Mouse (Mus musculus): ENCODE measurements around the gene Pde3a. TPM values are rescaled to one million over a fixed set of nuclear protein-coding genes. Genes with fewer than 3 reads are reported as not detected.

Gene Pde3a
- total and polyA plus RNA-seq, 2 experiments from 2014 or later: 2.0 to 12.1 TPM

DNA sequence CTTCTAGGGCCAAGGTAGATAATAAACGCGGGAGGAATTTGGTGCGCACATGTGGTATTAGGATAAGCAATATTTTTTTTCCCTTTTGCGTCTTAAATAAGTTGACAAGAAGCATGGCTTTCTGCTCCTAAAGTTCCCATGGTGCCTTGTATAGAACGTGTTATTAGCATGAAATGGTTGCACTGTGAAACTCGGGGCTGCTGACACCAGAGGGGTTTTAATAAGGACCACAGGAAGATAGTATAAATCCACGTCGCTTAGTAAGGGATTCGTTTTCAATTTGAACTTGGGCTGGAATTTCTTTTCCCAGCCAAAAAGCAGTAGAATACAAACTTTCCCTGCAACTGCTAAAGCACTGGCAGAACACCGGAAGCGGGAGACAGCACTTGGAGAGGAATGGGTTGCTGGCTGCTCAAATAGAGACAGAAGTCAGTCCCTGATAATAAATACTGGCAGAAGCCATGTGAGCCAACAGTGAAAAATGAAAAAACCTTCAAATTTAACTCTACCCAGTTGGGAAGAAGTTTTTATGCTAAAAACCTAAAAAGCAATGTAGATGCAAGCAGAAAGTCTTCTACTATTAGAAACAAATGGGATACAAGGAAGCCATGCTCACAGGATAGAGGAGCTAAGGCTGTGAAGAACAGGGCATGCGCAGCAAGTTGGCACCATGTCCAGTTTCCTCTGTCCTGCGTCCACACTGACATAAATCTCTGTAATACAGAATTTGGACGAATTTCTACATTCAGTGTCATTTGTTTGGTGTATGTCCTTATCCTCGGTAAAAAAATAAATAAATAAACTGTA lies 22.0 kb upstream of the Pde3a start:
- no peak overlapping the region for H3K4me3 ChIP-seq (ENCODE audit: low read depth, low read length)
- ATAC-seq (ENCODE audit: low FRiP score) (no peak), DNase-seq (ENCODE audit: low spot score) (no peak)
- no peaks in the 10 kb centered on the region for H3K9me3 ChIP-seq (ENCODE audit: low read length)
- no peaks in the 10 kb centered on the region for H3K27me3 ChIP-seq (ENCODE audit: insufficient read depth, low read length)
- H3K36me3 ChIP-seq (ENCODE audit: insufficient read depth, low read length): no peaks in the 10 kb centered on the region
- 78% methylated on average over 15 of the region's 15 CpGs for WGBS
- no peak overlapping the region for H3K4me2 ChIP-seq (ENCODE audit: low read depth, low read length, poor library complexity, severe bottlenecking)
- no peaks in the 10 kb centered on the region for H3K4me1 ChIP-seq (ENCODE audit: insufficient read depth, low read length)
- no peak for TF ChIP-seq CTCF (IDR thresholded peaks at IDR 0.05)
- no peak overlapping the region for H3K9ac ChIP-seq (replicated peaks; ENCODE audit: low read length, poor library complexity, severe bottlenecking)
- no peak overlapping the region for H3K27ac ChIP-seq (ENCODE audit: low read depth, low read length)

DNA sequence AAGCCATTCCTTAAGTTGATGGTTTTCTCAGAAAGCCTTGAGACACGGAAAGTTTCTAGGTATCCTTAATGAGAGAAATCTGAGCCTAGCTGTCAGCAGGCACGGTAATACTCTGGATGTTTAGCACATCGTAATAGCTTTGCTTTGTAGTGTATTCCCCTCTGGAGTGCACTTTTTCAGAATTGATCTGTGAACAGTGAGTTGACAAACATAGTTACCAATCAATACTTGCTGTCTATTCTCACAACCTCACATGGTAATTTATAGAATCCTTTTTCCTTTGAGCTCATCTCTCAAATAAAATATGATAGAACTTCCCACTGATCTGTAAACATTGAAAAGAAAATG lies 21.4 kb upstream of the Pde3a start:
- Histone ChIP-seq H3K27ac (ENCODE audit: low read depth, low read length) (no peak overlapping the region), H3K27me3 (ENCODE audit: insufficient read depth, low read length) (no peaks in the 10 kb centered on the region), H3K9ac (replicated peaks; ENCODE audit: low read length, poor library complexity, severe bottlenecking) (no peak overlapping the region), H3K9me3 (ENCODE audit: low read length) (no peaks in the 10 kb centered on the region), H3K4me2 (ENCODE audit: low read depth, low read length, poor library complexity, severe bottlenecking) (no peak overlapping the region), H3K4me3 (ENCODE audit: low read depth, low read length) (no peak overlapping the region), H3K4me1 (ENCODE audit: insufficient read depth, low read length) (no peaks in the 10 kb centered on the region), H3K36me3 (ENCODE audit: insufficient read depth, low read length) (no peaks in the 10 kb centered on the region)
- no peak for ATAC-seq (ENCODE audit: low FRiP score)
- TF ChIP-seq CTCF (IDR thresholded peaks at IDR 0.05): no peak
- WGBS: 55% methylated on average over 3 of the region's 3 CpGs
- no peak for DNase-seq (ENCODE audit: low spot score)

DNA sequence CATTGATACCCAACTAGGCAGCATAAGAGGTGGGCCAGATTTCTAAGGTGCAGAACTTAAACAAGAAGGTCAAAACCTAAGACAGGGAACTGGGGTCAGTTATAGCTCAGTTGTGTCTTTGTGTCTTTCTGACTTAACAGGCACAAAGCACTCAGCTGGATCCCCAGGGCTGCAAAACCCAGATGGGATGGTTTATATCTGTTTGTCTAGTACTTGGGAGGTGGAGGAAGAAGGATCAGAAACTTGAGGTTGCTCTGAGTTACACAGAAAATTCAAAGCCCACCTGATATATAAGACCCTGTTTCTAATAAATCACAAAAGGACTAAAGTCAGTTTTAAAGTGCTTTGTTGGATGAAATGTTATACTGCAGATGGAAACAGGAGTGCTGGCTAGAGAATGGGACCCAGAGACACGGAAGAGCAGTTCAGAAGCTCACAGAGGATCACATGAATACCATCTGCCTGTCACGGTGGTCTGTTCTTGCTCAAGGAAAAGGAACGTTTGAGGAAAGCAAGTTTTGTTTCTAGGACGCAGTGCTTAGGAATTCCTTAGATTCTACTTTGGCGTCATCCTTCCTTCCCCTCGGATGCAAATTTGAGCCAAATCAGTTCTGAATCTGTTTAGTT lies 16.2 kb upstream of the Pde3a start:
- no peak overlapping the region for H3K4me3 ChIP-seq (ENCODE audit: low read depth, low read length)
- 46% methylated on average over 6 of the region's 6 CpGs for WGBS

DNA sequence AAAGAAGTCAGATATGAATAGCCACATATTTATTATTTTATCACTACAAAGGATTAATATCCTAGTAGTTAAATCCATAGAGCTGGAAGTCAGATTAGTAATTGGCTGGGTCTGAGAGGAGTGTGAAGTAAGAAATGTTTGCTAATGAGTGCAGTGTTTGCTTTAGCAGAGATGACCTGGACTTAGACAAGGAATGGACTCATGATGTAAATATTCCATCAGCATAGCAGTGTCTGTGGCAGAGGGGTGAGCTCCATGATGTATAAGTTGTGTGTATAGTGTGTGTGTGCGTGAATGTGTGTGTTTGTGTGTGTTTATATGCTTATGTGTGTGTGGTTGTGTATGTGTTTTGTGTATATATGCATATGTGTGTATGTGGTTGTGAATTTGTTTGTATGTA lies 7.3 kb upstream of the Pde3a start:
- no peak for DNase-seq (ENCODE audit: low spot score)
- H3K27ac ChIP-seq (ENCODE audit: low read depth, low read length): no peak overlapping the region
- H3K4me1 ChIP-seq (ENCODE audit: insufficient read depth, low read length): no peaks in the 10 kb centered on the region
- H3K27me3 ChIP-seq (ENCODE audit: insufficient read depth, low read length): no peaks in the 10 kb centered on the region
- no peak for ATAC-seq (ENCODE audit: low FRiP score)
- no peak overlapping the region for H3K4me3 ChIP-seq (ENCODE audit: low read depth, low read length)
- no peak overlapping the region for H3K4me2 ChIP-seq (ENCODE audit: low read depth, low read length, poor library complexity, severe bottlenecking)
- 89% methylated on average over 1 of the region's 1 CpGs for WGBS
- no peaks in the 10 kb centered on the region for H3K36me3 ChIP-seq (ENCODE audit: insufficient read depth, low read length)
- no peak overlapping the region for H3K9ac ChIP-seq (replicated peaks; ENCODE audit: low read length, poor library complexity, severe bottlenecking)
- no peak for TF ChIP-seq CTCF (IDR thresholded peaks at IDR 0.05)
- H3K9me3 ChIP-seq (ENCODE audit: low read length): no peaks in the 10 kb centered on the region

More for the DNA sequence above, 16.2 kb upstream of the Pde3a start:
- no peaks in the 10 kb centered on the region for H3K9me3 ChIP-seq (ENCODE audit: low read length)
- H3K4me1 ChIP-seq (ENCODE audit: insufficient read depth, low read length): no peaks in the 10 kb centered on the region
- DNase-seq (ENCODE audit: low spot score): no peak
- H3K27me3 ChIP-seq (ENCODE audit: insufficient read depth, low read length): no peaks in the 10 kb centered on the region
- no peak for ATAC-seq (ENCODE audit: low FRiP score)
- no peak for TF ChIP-seq CTCF (IDR thresholded peaks at IDR 0.05)
- no peak overlapping the region for H3K4me2 ChIP-seq (ENCODE audit: low read depth, low read length, poor library complexity, severe bottlenecking)
- H3K27ac ChIP-seq (ENCODE audit: low read depth, low read length): no peak overlapping the region
- H3K36me3 ChIP-seq (ENCODE audit: insufficient read depth, low read length): no peaks in the 10 kb centered on the region
- no peak overlapping the region for H3K9ac ChIP-seq (replicated peaks; ENCODE audit: low read length, poor library complexity, severe bottlenecking)

DNA sequence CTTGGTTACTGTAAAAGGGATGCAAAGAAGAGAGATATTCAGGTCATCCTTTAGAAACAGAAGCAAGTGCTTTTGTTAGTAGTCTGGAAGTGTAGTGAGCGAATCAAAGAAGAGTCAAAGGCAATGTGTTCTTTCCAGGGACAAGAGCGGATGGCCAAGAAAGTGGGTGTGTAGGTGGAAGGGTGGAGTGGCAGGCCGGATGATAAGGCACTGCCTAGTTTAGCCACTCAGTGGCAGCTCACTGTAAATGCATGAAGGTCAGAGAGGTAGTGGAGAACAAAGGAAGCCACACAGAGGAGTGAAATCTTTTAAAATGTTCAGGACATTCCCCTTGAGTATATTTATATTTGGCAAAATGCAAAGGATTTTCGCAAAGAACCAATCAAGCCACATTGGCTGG lies 4.0 kb upstream of the Pde3a start:
- Histone ChIP-seq H3K9ac (replicated peaks; ENCODE audit: low read length, poor library complexity, severe bottlenecking) (no peak overlapping the region), H3K27ac (ENCODE audit: low read depth, low read length) (no peak overlapping the region), H3K4me1 (ENCODE audit: insufficient read depth, low read length) (no peaks in the 10 kb centered on the region), H3K27me3 (ENCODE audit: insufficient read depth, low read length) (no peaks in the 10 kb centered on the region), H3K9me3 (ENCODE audit: low read length) (no peaks in the 10 kb centered on the region), H3K4me2 (ENCODE audit: low read depth, low read length, poor library complexity, severe bottlenecking) (no peak overlapping the region), H3K4me3 (ENCODE audit: low read depth, low read length) (no peak overlapping the region), H3K36me3 (ENCODE audit: insufficient read depth, low read length) (no peaks in the 10 kb centered on the region)
- DNase-seq (ENCODE audit: low spot score): no peak
- no peak for ATAC-seq (ENCODE audit: low FRiP score)
- no peak for TF ChIP-seq CTCF (IDR thresholded peaks at IDR 0.05)
- WGBS: 89% methylated on average over 4 of the region's 4 CpGs

DNA sequence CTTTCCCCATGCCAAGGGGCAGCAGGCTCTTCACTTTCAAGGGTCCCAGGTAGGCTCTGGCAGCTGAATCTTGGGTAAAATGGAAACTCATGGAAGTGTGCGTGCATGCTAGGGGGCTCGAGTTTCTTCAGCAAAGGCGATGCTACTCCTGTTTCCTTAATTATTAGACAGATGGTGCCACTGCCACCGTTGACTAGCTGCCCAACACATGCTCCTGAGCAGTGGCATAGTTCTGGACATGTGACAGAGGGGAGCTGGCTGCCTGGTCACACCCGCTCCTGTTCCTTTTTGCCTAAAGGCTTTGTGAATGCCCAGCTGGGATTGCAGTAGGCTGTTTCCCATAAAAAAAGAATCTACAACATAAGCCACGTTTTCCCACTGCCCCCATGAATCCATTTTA lies 2.7 kb upstream of the Pde3a start:
- H3K4me3 ChIP-seq (ENCODE audit: low read depth, low read length): no peak overlapping the region
- WGBS: 79% methylated on average over 6 of the region's 6 CpGs
- TF ChIP-seq CTCF (IDR thresholded peaks at IDR 0.05): no peak
- H3K4me1 ChIP-seq (ENCODE audit: insufficient read depth, low read length): no peaks in the 10 kb centered on the region
- H3K9ac ChIP-seq (replicated peaks; ENCODE audit: low read length, poor library complexity, severe bottlenecking): no peak overlapping the region
- no peaks in the 10 kb centered on the region for H3K9me3 ChIP-seq (ENCODE audit: low read length)
- H3K27ac ChIP-seq (ENCODE audit: low read depth, low read length): no peak overlapping the region
- no peak overlapping the region for H3K4me2 ChIP-seq (ENCODE audit: low read depth, low read length, poor library complexity, severe bottlenecking)
- H3K27me3 ChIP-seq (ENCODE audit: insufficient read depth, low read length): peaks cover 4% of the 10 kb centered on the region
- ATAC-seq (ENCODE audit: low FRiP score) (no peak), DNase-seq (ENCODE audit: low spot score) (peak; percentile 75)
- no peaks in the 10 kb centered on the region for H3K36me3 ChIP-seq (ENCODE audit: insufficient read depth, low read length)

Measured in midbrain, postnatal 0 days (tissue).